Mouse (Mus musculus): ENCODE data around the gene Dcaf5. TPM values are rescaled to one million over a fixed set of nuclear protein-coding genes. Genes with fewer than 3 reads are reported as not detected.
"Not testable (repeated sequence)": the region's sequence is repeated elsewhere in the genome, so short reads cannot be mapped to it uniquely, and the experiment has no call there.

The Dcaf5 gene
- total RNA-seq (2021): 10 to 100 TPM; 30.5 to 30.6 TPM
- long read RNA-seq, experiment 1, full-length matches to known transcripts: 1 of 13 reads
- long read RNA-seq, experiment 1, partial matches to known transcripts: 0 of 13 reads
- long read RNA-seq, experiment 1, other reads (novel, unspliced or antisense): 12 of 13 reads
- long read RNA-seq, experiment 2, full-length matches to known transcripts: 1 of 12 reads
- long read RNA-seq, experiment 2, partial matches to known transcripts: 1 of 12 reads
- long read RNA-seq, experiment 2, other reads (novel, unspliced or antisense): 10 of 12 reads

GRCm38 (mm10) chr12:80436336-80436976 lies at the start of gene Dcaf5:
Dcaf5 (minus strand) TSS chr12:80436601.
- DNase-seq: peak; percentile 83

- no peak for DNase-seq
Observed at GRCm38 (mm10) chr12:80483397-80483796, 47.0 kb upstream of the Dcaf5 start.

DNA sequence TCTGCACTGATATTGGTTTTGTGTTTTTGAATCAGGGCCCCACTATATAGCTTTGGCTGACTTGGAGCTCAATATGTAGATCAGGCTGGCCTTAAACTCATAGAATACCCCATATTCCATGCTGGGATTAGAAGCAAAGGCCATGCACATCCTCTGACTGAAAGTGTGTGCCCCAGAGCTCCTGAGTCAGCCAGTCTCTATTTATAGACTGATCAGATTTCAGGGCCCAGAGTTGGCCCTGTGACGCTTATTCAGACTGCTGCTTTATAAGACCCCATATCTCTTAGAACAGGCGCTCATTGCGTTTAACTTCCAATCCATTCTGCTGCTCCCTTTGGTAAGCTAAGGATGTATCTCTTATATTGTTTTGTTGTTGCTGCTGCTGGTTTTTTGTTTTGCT lies 43.6 kb upstream of the Dcaf5 start:
- peak; percentile 26 for DNase-seq

- DNase-seq: no peak
Observed at GRCm38 (mm10) chr12:80473731-80474130, 37.3 kb upstream of the Dcaf5 start.

DNA sequence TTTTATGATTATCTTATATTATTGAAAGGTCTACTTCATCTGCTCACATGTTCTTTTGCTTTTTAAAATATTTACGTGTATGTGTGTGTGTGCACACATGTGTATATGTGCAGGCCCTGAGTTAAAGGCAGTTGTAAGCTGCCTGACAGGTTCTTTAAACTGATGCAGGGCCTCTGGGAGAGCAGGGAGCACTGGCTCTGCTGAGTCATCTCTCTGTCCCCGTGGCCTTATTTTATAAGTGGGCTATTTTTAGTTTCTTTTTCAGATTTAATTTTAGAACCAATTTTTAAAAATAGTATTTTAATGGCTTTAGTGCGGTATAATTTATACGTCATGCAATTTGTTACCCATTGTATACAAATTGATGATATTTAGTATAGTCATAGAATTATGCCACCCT lies 35.5 kb upstream of the Dcaf5 start:
- no peak for DNase-seq

DNA sequence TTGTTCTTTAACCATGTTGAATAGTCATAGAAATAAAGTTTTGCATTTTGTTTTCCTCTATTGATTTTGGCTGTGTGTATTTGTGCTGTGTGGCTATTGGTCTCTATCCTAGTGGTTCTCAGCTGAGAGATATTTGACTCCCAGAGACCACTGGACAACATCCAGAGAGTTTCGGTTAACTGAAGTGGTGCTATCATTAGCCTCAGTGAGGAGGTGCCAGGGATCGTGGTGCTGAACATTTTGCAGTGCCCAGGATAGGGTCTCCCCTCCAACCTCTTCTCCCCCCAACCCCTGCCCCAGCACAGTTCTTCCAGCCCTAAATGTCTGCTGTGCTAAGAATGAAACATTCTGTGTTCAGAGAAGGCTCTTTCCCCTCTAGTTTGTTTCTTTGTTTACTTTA lies 33.8 kb upstream of the Dcaf5 start:
- DNase-seq: peak; percentile 41

DNA sequence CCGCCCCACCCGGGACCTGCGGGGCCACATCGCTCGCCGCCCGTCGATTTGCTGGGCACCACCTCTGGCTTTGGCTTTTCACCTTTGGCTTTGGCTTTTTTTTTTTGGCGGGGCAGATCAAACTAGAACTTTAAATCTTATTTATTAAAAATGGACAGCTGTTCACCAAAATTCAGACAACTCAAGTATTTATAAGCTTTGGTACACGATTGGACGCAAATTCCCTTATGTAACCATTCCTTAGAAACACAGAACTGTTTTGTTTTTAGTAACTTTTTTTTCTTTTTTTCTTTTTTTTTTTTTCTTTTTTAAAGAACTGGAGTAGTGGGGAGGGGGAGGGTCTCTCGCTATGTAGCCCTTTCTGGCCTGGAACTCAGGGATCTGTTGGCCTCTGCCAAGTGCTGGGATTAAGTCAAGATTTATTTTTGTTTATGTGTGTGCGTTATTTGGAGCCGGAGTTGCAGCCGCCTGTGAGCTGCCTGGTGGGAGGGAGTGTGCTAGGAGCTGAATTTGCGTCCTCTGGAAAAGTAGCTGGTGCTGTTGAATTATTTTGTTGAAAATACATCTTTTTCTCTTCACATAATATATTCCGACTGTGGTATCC lies 27.4 kb upstream of the Dcaf5 start:
- DNase-seq: peak; percentile 27

DNA sequence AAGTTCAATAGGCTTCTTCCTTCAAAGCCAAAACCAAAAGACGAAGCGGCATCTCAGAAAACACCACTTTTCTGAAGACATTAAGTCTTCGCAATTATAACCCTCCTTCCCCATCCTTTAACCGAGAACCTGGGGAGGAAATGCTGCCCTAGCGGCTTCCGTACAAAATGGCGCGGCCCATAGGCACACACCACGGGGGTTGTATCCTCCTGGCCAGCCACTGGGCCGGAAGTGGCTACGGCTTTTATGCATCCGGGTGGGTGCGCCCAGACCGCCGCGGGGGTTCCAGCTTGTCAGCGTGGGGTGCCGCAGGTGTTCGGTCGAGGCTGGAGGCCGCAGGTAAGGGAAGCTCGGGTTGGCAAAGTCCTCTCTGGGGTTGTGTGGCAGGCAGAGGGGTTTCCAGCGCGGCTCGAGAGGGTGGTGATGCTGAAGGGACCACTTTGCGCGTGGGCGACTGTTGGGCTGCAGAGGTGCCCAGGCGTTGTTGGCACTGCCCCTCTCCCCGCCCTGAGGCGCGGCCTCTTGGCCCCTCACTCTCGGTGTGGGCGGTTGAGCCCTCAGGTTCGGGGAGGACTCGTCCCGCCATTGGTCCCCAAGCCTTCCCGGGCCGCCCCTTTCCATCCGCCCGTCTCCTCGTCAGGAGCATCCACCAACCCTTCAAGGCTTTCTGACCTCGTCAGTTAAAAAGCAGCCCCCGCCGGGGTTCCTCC lies 26.7 kb upstream of the Dcaf5 start, which contains the start of gene Exd2:
Gene Exd2 (plus strand): TSS at position 154 of the 710 bp plus-strand sequence.
- DNase-seq: peak; percentile 91

GRCm38 (mm10) chr12:80462292-80462896 lies 26.0 kb upstream of the Dcaf5 start:
- not testable (repeated sequence) for DNase-seq

GRCm38 (mm10) chr12:80458033-80458432 lies 21.6 kb upstream of the Dcaf5 start:
- DNase-seq: no peak

DNA sequence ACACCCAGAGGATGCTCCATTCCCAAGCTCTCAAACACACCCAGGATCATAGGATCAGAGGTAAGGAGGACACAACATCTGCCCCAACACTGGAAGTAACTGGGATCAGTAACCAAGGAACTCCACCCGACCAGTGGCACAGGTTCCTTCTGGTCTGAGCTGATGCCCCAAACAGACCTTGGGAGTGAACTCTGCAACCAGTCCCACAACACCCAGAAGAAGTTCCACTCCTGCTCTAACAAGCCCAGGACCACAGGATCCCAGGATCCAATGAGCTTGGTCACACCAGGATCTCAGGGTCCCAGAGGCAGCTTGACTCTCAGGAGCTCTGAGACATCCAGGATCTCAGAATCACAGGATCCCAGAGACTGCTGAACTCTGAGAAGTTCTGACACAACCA lies 17.1 kb upstream of the Dcaf5 start:
- no peak for DNase-seq

GRCm38 (mm10) chr12:80444525-80445109 lies 8.2 kb upstream of the Dcaf5 start:
- no peak for DNase-seq

DNA sequence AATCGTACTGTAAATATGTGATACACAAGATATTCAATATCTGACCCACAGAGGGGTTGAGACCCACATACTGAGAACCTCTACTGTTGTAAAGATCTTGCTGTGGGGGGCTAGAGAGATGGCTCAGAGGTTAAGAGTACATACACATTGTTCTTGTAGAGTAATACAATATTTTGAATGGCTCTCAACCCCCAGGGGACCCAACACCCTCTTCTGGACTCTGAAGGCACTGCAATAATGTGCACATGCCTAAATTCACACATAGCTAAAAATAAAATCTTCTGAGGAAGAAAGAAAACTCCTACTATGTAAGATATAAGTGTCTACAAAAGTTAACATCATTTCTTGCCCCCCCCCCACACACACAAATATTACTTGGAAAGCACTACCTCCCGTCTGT lies 4.6 kb upstream of the Dcaf5 start:
- no peak for DNase-seq

- DNase-seq: no peak
Observed at GRCm38 (mm10) chr12:80437051-80437675, 762 bp upstream of the Dcaf5 start.

GRCm38 (mm10) chr12:80435887-80436286 lies 514 bp downstream of the Dcaf5 start:
- peak; percentile 9 for DNase-seq

- DNase-seq: peak; percentile 72
Observed at GRCm38 (mm10) chr12:80434961-80435691, 1.3 kb downstream of the Dcaf5 start.

GRCm38 (mm10) chr12:80434601-80434960 lies 1.8 kb downstream of the Dcaf5 start:
- peak; percentile 6 for DNase-seq

GRCm38 (mm10) chr12:80433266-80433665 lies 3.1 kb downstream of the Dcaf5 start:
- DNase-seq: no peak

DNA sequence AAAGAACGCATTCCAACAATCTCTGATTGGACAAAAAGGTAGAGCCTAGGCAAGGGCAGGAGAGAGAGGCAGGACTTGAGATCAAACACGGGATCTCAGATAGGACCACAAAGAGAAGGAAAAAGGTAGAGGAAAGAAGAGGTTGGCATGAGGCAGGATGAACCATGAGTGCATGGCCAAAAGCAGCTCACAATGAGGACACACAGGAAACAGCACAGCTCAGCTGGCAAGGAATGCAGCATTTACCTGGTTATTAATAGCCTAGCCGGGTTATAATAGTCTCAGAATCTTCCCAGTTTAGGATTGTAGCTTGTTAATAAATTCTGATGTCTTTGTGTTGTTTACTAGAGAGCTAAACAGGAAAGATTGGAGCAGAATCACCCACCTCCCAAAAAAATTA lies 8.7 kb downstream of the Dcaf5 start:
- no peak for DNase-seq

DNA sequence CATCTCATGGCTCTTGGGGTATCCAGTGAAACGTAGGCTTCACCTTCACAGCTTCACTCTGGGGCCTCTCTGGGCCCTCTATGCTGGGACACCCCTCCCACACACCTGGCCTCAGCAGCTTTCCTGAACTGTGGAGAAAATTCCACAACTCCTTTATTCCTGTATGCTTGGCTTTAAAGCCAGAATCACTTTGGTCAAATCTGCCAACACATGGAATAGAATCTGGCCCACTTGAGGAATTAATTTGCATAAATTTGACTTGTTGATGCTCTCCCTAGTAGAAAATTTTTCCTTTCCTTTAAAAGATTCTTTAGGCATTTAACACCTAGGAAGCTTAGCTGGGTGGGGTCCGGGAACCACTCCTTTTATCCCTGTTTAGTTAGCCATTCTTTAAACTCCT lies 21.3 kb downstream of the Dcaf5 start:
- no peak for DNase-seq

GRCm38 (mm10) chr12:80410855-80411254 lies 25.5 kb downstream of the Dcaf5 start:
- DNase-seq: no peak

Measured in gastrocnemius, postnatal 25 days (tissue).